Mouse (Mus musculus): Measurements from ENCODE around the gene Capsl.

Capsl gene

GRCm38 (mm10) chr15:9435534-9436180, at the start of gene Capsl:
Capsl (plus strand) TSS chr15:9436028.
- DNase-seq, result peak; percentile 53

DNA sequence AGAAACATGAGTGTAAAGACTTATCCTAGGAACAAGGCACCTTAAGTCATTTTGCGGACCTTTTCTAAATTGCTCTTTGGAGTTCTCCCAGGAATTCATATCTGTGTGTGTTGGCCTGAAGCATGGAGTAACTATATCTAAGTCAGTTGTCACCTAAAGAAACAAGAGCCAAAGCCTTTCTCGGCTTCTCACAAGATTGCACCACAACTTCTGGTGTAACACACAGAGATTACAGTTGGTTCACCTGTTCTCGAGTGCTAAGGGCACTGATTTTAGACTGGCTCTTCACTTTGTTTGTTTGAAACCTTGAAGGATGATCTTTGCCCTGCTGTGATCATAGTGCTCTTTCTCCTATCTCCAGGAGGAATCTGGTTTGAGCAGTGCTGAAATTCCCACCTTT, 26.4 kb upstream of the Capsl start:
- DNase-seq, result no peak

DNA sequence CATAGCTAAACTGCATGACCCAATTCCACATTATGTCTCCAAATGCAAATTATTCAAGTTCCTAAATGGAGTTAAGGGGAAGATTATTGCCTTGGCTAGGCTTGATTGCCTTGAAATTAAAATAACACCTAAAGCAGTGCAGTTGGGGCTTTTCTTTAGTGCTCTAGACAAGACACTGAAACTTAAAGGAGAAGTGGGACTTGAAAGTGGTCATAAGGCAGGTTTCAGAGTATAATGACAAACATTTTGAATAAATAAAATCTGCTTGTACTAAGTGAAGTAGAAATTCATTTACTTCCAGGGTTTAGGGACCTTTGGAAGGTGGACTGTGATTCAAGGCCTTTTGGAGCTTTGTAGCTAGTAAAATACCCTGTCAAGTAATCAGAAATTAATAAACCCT, 14.7 kb upstream of the Capsl start:
- DNase-seq, result no peak

DNA sequence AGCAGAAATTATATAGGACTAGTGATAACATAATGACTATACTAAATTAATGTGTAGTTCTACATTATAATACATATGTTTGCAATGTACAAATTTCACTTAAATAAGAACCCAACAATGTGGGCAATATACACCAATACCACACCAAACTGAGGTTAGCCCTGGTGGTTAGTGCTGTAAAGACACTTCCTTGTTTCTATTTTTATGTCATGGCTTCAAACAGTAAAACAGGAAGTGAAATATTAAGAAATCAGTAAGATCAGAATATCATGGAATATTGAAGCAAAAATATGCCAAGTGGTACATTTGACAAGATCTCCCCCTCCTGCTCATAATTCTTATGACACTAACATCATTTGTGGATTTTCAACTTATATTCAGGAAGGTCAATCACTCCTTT, 8.0 kb upstream of the Capsl start:
- DNase-seq, result no peak

- no peak for DNase-seq
Measured at GRCm38 (mm10) chr15:9429843-9430242, 6.0 kb upstream of the Capsl start.

- DNase-seq, result no peak
Measured at GRCm38 (mm10) chr15:9451999-9452398, 16.2 kb downstream of the Capsl start.

DNA sequence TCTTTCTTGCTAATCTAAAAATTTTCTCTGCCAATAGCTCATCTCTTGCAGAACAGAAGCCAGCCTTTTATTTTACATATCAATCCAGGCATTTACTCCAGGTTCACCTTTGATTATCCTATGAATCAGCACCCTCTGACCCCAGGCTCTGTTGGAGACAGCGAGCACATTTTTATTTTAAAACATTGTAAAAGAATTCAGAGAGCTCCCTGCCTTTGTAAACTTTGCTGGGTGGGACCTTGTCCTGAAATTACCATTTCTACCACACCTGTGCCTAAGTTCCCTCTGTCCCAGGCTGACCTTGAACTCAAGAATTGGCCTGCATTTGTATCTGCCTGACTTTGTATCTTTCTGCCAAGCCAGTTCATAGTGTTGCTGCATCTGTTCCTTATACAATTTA, 17.0 kb downstream of the Capsl start:
- DNase-seq, result no peak

GRCm38 (mm10) chr15:9454198-9454597, 18.4 kb downstream of the Capsl start:
- DNase-seq, result no peak

DNA sequence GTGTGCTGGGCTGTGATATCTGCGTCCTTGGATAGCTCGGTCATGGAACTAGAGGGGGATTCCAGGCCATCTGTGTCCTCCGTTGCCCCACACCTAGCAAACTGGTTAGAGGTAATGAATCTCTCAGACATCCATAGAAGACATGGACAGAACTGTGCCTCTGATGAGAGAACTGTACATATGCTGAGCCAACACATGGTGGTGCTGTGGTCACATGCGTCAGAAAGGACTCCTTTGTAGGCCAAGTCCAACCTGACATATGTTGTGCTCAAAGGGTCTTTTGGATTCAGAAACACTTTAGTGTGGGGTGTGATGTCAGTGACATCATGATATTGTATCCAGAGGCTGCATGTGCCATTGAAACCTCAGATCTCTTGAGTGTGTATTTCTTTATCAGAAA, 19.4 kb downstream of the Capsl start:
- DNase-seq, result peak; percentile 71

DNA sequence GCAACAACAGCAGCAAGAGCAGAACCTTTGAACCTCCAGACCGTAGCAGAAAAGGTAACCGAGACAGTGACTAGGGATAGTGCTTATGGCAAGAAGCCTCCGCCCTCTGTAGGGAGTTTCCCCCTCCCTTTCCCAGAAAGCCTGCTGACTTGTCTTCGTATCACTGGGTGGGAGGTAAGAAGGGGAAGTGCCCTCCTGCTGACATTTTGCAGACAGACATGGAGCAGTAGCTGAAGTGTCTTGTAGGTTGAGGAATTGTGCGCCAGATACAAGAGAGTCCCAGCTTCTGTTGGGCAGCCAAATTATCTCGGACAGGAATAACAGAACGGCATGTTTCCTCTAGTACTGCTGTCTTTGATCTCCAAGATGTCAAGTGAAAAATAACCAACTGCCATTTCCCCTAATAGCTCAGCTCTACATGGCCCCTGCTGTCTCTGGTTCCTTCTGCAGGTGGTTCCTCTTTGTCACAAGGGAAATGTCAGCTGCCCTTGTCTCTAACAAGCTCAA, 27.7 kb downstream of the Capsl start:
- DNase-seq, result peak; percentile 15

DNA sequence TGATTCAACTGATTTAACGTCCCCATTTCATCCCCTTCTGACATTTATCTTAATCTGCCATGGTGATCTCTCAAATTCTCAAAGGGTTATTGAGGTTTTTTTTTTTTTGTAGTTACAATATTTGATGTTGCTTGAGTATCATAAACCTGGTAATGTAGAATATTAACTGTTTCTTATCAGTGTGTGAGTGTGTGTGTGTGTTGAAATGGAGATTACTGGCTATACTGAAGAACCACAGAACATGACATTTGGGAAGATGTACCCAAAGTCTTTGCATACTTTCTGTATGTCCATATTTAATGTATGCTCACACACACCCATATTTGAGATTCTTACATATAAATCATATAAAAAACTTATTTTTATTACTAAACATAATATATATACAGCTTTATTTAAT, 28.2 kb downstream of the Capsl start:
- no peak for DNase-seq

DNA sequence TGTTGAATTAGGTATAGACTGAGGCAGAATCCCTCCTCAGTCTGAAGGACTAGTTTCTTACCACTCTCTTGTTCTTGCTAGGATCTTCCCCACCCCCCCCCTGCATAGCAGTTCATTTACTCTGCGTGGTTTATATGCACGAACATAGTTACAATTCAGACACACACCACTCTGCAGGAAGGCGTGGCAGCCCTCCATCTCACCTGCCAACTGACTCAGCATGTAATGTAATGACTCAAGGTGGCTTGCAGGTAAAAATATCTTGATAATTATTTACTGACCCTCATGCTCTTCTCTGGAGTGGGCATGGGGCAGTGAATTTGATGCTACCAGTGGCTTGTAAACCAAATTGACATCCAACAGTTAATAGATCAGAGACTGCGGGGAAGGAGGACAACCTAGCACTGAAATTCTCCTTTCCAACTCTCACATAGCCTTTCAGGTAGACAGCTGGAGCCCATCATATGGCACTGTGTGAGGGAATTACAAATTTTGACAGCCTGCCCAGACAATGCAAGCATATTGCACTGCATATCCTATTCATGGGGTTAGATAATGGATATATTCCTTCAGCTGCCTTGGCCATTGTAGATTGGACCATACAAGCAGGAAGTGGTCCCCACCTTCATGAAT, 35.3 kb downstream of the Capsl start:
- DNase-seq, result no peak

GRCm38 (mm10) chr15:9472167-9472566, 36.3 kb downstream of the Capsl start:
- DNase-seq, result peak; percentile 20

DNA sequence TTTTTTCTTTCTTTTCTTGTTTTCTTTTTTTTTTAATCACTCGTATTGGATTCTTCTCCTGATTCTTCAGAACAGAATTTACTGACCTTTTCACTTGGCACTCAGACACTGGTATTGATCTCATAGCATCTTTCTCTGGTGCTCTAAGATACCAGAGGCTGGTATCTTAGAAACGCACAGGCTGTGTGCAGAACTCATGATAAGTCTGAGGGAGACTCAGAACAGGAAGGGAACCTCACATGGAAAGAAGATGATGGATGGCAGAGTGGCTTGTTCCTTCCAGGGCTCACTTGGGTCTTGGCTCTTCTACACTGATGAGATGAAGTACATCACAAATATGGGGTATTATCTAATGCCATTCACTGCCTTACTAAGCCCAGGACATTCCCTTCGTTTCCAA, 36.8 kb downstream of the Capsl start:
- no peak for DNase-seq

DNA sequence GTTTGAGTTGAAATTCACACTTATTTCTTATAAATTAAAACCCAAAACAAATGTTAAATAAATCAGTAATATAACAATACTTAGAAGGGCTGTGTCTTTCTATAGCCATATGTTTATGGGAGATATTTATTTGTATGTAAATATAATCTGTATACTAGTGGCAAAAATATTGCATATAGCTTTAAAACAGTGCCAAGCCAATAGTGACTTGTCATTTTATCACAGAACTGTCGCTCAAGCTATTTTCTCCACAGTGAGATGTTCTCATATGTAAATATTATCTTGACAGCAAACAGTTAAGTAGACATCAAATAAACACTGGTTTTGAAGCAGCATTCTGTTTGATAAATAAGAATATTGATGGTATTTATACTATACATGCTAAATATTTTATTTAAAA, 37.4 kb downstream of the Capsl start:
- DNase-seq, result no peak

DNA sequence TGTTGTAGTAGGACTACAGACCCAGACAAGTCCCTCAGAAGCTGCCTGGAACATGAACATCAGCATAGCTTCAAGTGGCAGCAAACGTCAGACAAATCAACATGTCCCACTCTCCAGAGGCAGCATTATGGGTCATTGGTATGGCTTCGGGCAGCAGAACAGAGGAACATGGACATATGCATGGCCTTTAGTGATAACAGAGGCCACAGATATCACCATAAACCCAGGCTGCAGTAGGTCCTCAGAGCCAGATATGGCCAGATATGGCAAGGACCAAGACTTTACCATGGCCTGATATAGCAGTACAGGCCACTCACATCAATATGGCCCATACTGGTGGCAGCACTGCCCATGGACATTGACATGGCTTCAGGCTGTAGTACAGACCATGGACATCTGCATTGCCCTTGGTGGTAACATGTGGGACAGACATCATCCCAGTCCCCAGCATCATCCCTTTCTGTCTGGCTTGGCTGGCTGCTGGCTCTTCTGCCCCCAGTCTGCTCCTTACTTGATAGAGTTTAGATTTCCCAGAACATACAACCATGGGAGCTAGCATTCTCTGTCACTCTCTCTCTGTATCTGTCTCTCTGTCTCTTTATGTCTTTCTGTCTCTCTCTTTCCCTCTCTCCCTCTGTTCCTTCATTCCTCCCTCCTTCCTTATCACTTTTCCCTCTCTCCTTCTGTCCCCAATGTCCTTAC, 53.7 kb downstream of the Capsl start:
- DNase-seq, result no peak

GRCm38 (mm10) chr15:9492077-9492476, 56.2 kb downstream of the Capsl start:
- no peak for DNase-seq
